Mouse (Mus musculus) effector memory CD4-positive, alpha-beta T cell, adult 7 months (primary cell): ENCODE data around the gene Gm11562. TPM values are rescaled to one million over a fixed set of nuclear protein-coding genes. Genes with fewer than 3 reads are reported as not detected.

Experiments used
- polyA plus RNA-seq: library from polyadenylated mRNA; unstranded; fragments of 100-300 nt; shearing (Covaris generic); gene quantifications from one replicate; pipeline ENCODE4 v1.2.1, GENCODE M21; 2017

The Gm11562 gene
- polyA plus RNA-seq: not detected

DNA sequence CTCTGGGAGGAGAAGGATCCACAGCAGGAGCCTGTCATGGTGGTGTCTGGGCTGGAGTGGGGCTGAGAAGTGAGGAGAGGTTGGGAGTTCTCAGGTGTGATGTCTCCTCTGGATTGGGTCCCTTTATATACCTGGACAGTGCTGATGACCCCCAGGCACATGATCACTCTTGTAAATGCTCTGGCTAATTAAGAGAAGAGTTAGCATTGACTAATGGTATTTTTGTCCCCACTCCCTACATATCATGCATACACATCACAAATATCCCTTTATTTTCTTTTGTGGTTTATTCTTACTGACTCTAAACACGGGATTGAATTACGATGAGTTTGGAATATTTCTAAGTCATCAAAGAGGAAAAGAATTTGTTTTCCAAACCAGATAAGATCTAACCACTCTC, at the start of gene Gm11562:
TSS of gene Gm11562 (minus strand) at position 101 of the 400 bp plus-strand sequence.

DNA sequence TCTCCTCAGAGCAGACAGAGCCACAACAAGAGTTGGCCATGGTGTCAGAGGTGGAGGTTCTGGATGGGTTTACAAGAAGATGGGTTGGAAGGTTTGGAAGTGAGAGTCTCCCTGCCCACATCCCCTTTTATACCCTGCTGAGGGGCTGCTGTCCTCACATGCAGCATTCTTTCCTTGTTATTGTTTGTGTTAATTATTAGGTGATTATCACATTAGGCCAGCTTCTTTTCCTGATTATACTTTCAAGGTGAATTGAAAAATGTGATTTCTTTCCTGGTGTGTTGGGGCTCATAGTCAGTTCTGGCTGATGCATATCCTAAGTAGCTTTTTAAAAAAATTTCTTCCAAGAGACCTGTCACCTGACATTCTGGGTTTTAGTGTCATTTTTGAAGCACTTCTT, 45.6 kb upstream of the Gm11562 start, which contains the start of gene Krtap4-6:
TSS of gene Krtap4-6 (minus strand) at position 101 of the 400 bp plus-strand sequence.

DNA sequence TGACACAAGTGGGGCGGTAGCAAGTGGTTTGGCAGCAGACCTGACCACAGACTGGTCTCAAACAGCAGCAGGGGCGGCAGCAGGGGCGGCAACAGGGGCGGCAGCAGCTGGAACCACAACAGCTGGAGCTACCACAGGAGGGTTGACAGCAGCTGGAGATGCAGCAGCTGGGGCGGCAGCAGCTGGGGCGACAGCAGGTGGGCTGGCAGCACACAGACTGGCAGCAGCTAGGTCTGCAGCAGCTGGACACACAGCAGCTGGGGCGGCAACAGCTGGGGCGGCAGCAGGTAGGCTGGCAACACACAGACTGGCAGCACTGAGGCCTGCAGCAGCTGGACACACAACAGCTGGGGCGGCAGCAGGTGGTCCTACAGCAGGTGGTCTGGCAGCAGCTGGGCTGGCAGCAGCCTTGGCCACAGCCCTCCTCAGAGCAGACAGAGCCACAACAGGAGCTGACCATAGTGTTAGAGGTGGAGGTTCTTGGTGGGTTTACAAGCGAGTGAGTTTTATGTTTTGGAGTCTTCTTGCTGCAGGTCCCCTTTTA, 38.3 kb upstream of the Gm11562 start, which contains the start of gene Gm11563:
TSS of gene Gm11563 (minus strand) at position 494 of the 544 bp plus-strand sequence.

DNA sequence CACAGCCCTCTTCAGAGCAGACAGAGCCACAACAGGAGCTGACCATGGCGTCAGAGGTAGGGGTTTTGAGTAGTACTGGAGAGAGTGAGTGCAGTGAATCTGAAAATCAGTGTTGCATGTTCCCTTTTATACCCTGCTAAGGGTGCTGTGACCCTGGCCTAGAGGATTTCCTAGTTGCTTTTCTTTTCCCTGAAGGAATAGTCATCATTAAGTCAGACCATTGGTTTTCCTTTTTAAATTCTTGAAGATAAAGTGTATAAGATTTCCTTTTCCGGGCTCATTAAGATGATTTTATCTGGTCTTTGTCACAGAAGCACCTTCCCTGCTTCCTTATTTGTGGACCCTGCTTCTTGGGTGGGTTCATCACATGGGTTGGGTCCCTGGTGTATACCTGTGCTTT, 29.9 kb upstream of the Gm11562 start, which contains the start of gene Gm11555:
TSS of gene Gm11555 (minus strand) at position 101 of the 400 bp plus-strand sequence.

DNA sequence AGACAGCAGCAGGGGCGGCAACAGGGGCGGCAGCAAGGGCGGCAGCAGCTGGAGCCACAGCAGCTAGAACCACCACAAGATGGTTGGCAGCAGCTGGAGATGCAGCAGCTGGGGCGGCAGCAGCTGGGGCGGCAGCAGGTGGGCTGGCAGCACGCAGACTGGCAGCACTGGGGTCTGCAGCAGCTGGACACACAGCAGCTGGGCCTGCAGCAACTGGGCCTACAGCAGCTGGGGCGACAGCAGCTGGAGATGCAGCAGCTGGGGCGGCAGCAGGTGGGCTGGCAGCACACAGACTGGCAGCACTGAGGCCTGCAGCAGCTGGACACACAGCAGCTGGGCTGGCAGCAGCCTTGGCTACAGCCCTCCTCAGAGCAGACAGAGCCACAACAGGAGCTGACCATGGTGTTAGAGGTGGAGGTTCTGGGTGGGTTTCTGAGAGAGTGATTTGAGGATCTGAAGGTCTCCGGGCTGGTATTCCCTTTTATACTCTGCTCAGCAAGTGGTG, 23.5 kb upstream of the Gm11562 start, which contains the start of gene Krtap4-7:
TSS of gene Krtap4-7 (minus strand) at position 455 of the 505 bp plus-strand sequence.

DNA sequence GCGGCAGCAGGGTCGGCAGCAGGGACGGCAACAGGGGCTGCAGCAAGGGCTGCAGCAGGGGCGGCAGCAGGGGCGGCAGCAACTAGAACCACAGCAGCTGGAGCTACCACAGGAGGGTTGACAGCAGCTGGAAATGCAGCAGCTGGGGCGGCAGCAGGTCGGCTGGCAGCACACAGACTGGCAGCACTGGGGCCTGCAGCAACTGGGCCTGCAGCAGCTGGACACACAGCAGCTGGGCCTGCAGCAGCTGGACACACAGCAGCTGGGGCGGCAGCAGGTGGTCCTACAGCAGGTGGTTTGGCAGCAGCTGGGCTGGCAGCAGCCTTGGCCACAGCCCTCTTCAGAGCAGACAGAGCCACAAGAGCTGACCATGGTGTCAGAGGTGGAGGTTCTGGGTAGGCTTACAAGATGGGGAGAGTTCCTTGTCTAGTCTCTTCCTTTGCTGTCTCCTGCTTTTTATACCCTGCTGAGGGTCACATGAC, 14.5 kb upstream of the Gm11562 start, which contains the start of gene Krtap4-2:
TSS of gene Krtap4-2 (minus strand) at position 432 of the 482 bp plus-strand sequence.

DNA sequence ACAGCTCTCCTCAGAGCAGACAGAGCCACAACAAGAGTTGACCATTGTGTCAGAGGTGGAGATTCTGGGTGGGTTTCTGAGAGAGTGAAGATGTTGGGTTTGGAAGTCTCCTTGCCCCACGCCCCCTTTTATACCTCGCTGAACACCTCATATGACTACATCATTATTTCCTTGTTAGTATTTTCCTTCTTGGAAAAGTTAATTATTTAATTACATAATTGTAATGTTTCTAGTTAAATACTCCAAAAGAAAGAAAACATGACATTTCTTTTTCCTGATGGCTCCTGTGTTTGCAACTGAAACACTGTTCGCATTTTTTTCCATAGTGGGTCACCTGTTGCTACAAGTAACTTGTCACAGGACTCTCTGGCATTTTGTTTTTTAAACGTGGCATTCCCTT, 7.9 kb upstream of the Gm11562 start, which contains the start of gene Krtap4-1:
TSS of gene Krtap4-1 (minus strand) at position 101 of the 400 bp plus-strand sequence.

DNA sequence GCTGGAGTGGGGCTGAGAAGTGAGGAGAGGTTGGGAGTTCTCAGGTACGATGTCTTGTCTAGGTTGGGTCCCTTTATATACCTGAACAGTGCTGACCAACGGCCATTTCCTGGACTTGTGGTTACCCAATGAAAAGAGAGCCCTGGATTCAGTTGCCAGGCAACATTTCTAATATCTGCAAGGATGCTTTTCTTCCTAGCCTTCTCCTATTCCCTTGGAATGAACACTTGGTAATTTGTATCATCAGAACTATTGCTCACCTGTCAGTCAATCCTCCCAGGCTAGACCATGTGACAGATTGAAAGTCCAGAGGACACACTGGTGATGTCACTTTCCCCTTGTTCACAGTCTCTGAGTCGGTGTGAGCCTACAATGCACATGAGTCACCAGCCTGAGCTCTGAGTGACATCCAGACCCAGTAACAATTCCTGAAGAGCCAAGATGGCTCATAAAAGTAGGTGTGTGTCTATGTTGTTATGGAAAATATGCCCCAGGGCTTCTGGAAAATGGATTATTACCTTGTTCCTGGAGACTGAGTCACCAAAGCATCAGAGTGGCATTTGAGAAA, 5.4 kb downstream of the Gm11562 start, which contains the start of gene Krtap2-4:
TSS of gene Krtap2-4 (minus strand) at position 51 of the 568 bp plus-strand sequence.

DNA sequence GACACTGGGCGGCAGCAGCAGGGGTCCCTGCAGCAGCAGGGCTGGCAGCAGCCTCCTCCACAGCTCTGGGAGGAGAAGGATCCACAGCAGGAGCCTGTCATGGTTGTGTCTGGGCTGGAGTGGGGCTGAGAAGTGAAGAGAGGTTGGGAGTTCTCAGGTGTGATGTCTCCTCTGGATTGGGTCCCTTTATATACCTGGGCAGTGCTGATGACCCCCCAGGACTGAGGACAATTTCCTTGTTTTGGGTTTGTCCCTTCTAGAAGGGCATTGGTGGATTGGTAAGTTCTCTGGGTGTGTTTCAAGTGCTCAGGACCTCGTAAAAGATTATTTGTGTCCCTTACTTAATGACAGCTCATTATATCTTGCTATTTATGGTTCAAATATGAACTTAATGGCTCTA, 10.1 kb downstream of the Gm11562 start, which contains the start of gene Gm11937:
TSS of gene Gm11937 (minus strand) at position 101 of the 400 bp plus-strand sequence.

DNA sequence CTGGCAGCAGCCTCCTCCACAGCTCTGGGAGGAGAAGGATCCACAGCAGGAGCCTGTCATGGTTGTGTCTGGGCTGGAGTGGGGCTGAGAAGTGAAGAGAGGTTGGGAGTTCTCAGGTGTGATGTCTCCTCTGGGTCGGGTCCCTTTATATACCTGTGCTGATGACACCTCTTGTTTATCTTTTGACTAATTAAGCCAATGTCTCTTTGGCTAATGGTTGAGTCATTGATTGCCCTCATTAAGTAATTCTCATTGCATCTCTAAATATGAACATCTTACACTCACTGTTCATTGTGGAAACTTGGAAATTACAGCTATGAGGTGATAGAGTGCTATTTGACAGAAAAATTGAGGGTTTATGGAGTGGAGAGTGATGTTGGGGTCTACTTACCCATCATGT, 17.0 kb downstream of the Gm11562 start, which contains the start of gene Gm11938:
TSS of gene Gm11938 (minus strand) at position 101 of the 400 bp plus-strand sequence.

DNA sequence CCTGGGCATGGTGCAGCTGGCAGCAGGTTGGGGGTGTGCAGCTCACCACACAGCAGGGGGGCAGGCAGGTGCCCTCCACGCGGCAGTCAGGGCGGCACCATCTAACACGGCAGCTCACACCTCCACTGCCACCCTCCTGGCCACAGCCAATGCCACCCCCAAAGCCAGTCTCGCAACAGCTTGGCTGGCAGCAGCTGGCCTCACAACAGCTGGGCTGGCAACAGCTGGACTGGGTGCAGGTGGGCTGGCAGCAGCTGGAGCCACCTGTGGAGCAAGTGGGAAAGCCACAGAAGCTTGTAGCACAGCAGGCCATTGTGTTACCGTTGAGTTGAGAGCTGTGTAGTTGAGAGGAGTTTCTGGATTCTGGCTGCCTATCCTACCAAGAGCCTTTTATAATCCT, 22.5 kb downstream of the Gm11562 start, which contains the start of gene Krtap9-3:
TSS of gene Krtap9-3 (minus strand) at position 364 of the 400 bp plus-strand sequence.

DNA sequence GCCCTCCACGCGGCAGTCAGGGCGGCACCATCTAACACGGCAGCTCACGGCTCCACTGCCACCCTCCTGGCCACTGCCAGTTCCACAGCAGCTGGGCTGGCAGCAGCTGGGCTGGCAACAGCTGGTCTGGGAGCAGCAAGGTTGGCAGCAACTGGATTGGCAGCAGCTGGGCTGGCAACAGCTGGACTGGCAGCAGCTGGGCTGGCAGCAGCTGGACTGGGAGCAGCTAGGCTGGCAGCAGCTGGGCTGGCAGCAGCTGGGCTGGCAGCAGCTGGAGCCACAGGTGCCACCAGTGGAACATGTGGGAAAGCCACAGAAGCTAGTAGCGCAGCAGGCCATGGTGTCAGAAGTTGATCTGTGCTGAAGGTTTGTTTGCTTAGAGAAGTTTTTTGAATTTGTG, 29.3 kb downstream of the Gm11562 start, which contains the start of gene Krtap1-3:
TSS of gene Krtap1-3 (minus strand) at position 359 of the 400 bp plus-strand sequence.

DNA sequence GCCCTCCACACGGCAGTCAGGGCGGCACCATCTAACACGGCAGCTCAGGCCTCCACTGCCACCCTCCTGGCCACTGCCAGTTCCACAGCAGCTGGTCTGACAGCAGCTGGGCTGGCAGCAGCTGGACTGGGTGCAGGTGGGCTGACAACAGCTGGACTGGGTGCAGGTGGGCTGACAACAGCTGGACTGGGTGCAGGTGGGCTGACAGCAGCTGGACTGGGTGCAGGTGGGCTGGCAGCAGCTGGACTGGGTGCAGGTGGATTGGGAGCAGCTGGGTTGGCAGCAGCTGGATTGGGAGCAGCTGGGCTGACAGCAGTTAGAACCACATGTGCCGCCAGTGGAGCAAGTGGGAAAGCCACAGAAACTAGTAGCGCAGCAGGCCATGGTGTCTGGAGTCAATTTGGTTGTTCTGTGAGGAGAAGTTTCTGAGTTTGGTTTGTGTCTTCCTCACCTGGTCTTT, 37.0 kb downstream of the Gm11562 start, which contains the start of gene Krtap1-4:
TSS of gene Krtap1-4 (minus strand) at position 410 of the 460 bp plus-strand sequence.

DNA sequence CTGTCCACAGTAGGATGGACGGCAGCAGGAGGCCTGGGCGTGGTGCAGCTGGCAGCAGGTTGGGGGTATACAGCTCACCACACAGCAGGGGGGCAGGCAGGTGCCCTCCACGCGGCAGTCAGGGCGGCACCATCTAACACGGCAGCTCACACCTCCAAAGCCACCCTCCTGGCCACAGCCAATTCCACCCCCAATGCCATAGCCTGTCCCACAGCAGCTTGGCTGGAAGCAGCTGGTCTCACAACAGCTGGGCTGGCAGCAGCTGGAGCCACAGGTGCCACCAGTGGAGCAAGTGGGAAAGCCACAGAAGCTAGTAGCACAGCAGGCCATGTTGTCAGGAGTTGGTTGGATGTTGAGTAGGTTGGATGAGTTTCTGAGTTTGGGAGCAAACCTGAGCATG, 39.6 kb downstream of the Gm11562 start, which contains the start of gene Krtap1-5:
TSS of gene Krtap1-5 (minus strand) at position 381 of the 400 bp plus-strand sequence.

Other genes starting within 250 kb of the Gm11562 start
- gene Krt28, start 245.5 kb downstream of the Gm11562 start, polyA plus RNA-seq: 0.26 TPM
- 10.1 TPM for gene Krt10, start 231.1 kb downstream of the Gm11562 start, polyA plus RNA-seq
- not detected for gene Krt12, start 198.2 kb downstream of the Gm11562 start, polyA plus RNA-seq
- 0.26 TPM for gene Krt20, start 182.3 kb downstream of the Gm11562 start, polyA plus RNA-seq
- gene Krt23, start 127.3 kb downstream of the Gm11562 start, polyA plus RNA-seq: not detected
- gene Krt39, start 99.1 kb downstream of the Gm11562 start, polyA plus RNA-seq: not detected
- not detected for gene Krt40, start 77.3 kb downstream of the Gm11562 start, polyA plus RNA-seq
- not detected for gene Krtap3-3, start 69.6 kb downstream of the Gm11562 start, polyA plus RNA-seq
- gene Krtap3-2, start 63.6 kb downstream of the Gm11562 start, polyA plus RNA-seq: 0.74 TPM
- gene Gm11939, start 61.0 kb downstream of the Gm11562 start, polyA plus RNA-seq: not detected
- gene Krtap3-1, start 53.8 kb downstream of the Gm11562 start, polyA plus RNA-seq: not detected
- gene Krtap1-5, start 39.4 kb downstream of the Gm11562 start, polyA plus RNA-seq: not detected
- gene Krtap1-4, start 36.8 kb downstream of the Gm11562 start, polyA plus RNA-seq: 0.90 TPM
- not detected for gene Krtap1-3, start 29.1 kb downstream of the Gm11562 start, polyA plus RNA-seq
- gene Krtap9-3, start 22.3 kb downstream of the Gm11562 start, polyA plus RNA-seq: not detected
- gene Gm11938, start 17.1 kb downstream of the Gm11562 start, polyA plus RNA-seq: not detected
- gene Gm11937, start 10.2 kb downstream of the Gm11562 start, polyA plus RNA-seq: not detected
- not detected for gene Krtap2-4, start 5.6 kb downstream of the Gm11562 start, polyA plus RNA-seq
- not detected for gene Krtap4-1, start 7.8 kb upstream of the Gm11562 start, polyA plus RNA-seq
- gene Krtap4-2, start 14.6 kb upstream of the Gm11562 start, polyA plus RNA-seq: not detected
- gene Krtap4-7, start 23.7 kb upstream of the Gm11562 start, polyA plus RNA-seq: not detected
- gene Gm11555, start 29.8 kb upstream of the Gm11562 start, polyA plus RNA-seq: not detected
- gene Gm11563, start 38.5 kb upstream of the Gm11562 start, polyA plus RNA-seq: not detected
- gene Krtap4-6, start 45.5 kb upstream of the Gm11562 start, polyA plus RNA-seq: not detected
- gene Gm14190, start 70.3 kb upstream of the Gm11562 start, polyA plus RNA-seq: not detected
- gene Gm14180, start 113.9 kb upstream of the Gm11562 start, polyA plus RNA-seq: not detected
- gene Gm11595, start 152.5 kb upstream of the Gm11562 start, polyA plus RNA-seq: not detected
- not detected for gene Krtap4-8, start 160.3 kb upstream of the Gm11562 start, polyA plus RNA-seq
- not detected for gene Krtap4-9, start 164.8 kb upstream of the Gm11562 start, polyA plus RNA-seq
- not detected for gene Gm11596, start 173.0 kb upstream of the Gm11562 start, polyA plus RNA-seq
- not detected for gene Gm11569, start 178.5 kb upstream of the Gm11562 start, polyA plus RNA-seq
- gene Gm11554, start 184.0 kb upstream of the Gm11562 start, polyA plus RNA-seq: not detected
- gene Krtap4-13, start 189.5 kb upstream of the Gm11562 start, polyA plus RNA-seq: not detected
- not detected for gene Gm11564, start 195.2 kb upstream of the Gm11562 start, polyA plus RNA-seq
- gene 2300003K06Rik, start 217.6 kb upstream of the Gm11562 start, polyA plus RNA-seq: not detected
- not detected for gene Krtap4-16, start 231.2 kb upstream of the Gm11562 start, polyA plus RNA-seq
- gene Gm11568, start 237.5 kb upstream of the Gm11562 start, polyA plus RNA-seq: not detected
- not detected for gene Gm11559, start 244.0 kb upstream of the Gm11562 start, polyA plus RNA-seq